Comparison of ENCODE assay signal across 21 mouse cellular contexts in the genomic region with DNA sequence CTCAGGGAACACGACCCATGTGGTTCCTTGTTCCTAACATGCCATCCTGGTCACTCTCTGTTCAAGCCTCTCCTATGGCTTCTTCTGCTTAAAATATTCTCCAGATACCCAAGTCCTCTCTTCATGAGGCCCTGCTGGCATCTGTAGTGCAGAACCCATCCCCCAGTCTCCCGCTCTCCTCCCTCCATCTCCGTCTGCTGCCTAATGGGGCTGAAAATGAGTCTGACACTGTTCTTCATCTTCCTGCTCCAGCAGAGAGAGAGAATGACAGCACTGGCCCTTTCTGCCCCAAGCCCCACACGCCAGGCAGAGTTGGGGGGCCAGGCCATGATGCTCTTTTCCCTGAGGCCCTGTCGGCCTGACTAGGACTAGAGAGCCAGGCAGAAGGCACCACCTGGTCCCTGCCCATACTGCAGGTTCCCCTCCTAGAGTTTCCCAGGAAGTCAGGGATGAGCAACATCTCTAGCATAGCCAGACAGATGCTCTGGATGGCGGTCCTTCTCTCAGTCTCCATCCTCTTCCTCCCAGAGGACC. TPM values are rescaled to one million over a fixed set of nuclear protein-coding genes. Genes with fewer than 3 reads are reported as not detected.
DNase-seq lines count a peak whose midpoint lies in the region; ATAC-seq and TF ChIP-seq lines count a peak whose summit lies in the region.
"Had no signal": no experiment of that assay in that cellular context is flagged by ENCODE, and none has a peak within 500 bp of the region (broad histone marks: within the 10 kb centered on the region; RNA-seq: fewer than 3 reads in every experiment).

No protein-coding gene starts in this region.

- H3K27me3 ChIP-seq in midbrain, postnatal 0 days (ENCODE audit: insufficient read depth, low read length) = no peaks in the 10 kb centered on the region
- H3K27me3 ChIP-seq in midbrain, embryonic 10.5 days (ENCODE audit: low read depth, poor library complexity, severe bottlenecking) = peaks cover 95% of the 10 kb centered on the region
- H3K27me3 ChIP-seq in hindbrain, embryonic 10.5 days (ENCODE audit: insufficient read depth, poor library complexity, severe bottlenecking) = peaks cover 7% of the 10 kb centered on the region; the same call in 1 of the 2 replicates
- no peaks in the 10 kb centered on the region for H3K27me3 ChIP-seq in hindbrain, embryonic 16.5 days (replicated peaks; ENCODE audit: control insufficient read depth, insufficient read depth, low read length)
- H3K27me3 ChIP-seq: embryonic facial prominence, embryonic 13.5 days; limb, embryonic 13.5 days; stomach, embryonic 15.5 days had no signal

- H3K4me1 ChIP-seq in midbrain, postnatal 0 days (ENCODE audit: insufficient read depth, low read length) = peaks cover 6% of the 10 kb centered on the region; the same call in 1 of the 2 replicates
- H3K4me1 ChIP-seq in midbrain, embryonic 10.5 days = 0 out of 2 replicates have a peak, but pooled peaks cover 10% of the 10 kb centered on the region
- peaks cover 28% of the 10 kb centered on the region for H3K4me1 ChIP-seq in hindbrain, embryonic 10.5 days (replicated peaks)
- peaks cover 18% of the 10 kb centered on the region for H3K4me1 ChIP-seq in hindbrain, embryonic 16.5 days (ENCODE audit: control insufficient read depth, insufficient read depth, low read depth, low read length)
- H3K4me1 ChIP-seq: stomach, embryonic 15.5 days had no signal

- peak; percentile 35 for DNase-seq in midbrain, postnatal 0 days (ENCODE audit: low spot score)
- no peak for DNase-seq in midbrain, embryonic 10.5 days (ENCODE audit: low spot score)
- no peak for DNase-seq in hindbrain, embryonic 10.5 days (ENCODE audit: low spot score)
- peak; percentile 38 for DNase-seq in retina, embryonic 14.5 days (ENCODE audit: low spot score)
- no peak for DNase-seq in left cerebral cortex, postnatal 14 days (ENCODE audit: low spot score in 2 of 2)
- DNase-seq in liver = no peak
- no peak for DNase-seq in embryo, embryonic 9.5 days (ENCODE audit: extremely low spot score)
- DNase-seq: adrenal gland, adult 2 months; gastrocnemius, postnatal 25 days; kidney, adult 2 months; kidney, postnatal 14 days; midbrain, embryonic 14.5 days; right cerebral cortex, postnatal 14 days; spleen, adult 18-20 months; thymus, adult 18-20 months had no signal

- H3K4me2 ChIP-seq in midbrain, postnatal 0 days (ENCODE audit: low read depth, low read length, poor library complexity, severe bottlenecking) = no peak overlapping the region
- no peak overlapping the region for H3K4me2 ChIP-seq in hindbrain, embryonic 16.5 days (ENCODE audit: low read length)
- H3K4me2 ChIP-seq: embryonic facial prominence, embryonic 13.5 days; limb, embryonic 13.5 days; stomach, embryonic 15.5 days had no signal

- 70% methylated on average over 6 of the region's 6 CpGs for WGBS in midbrain, postnatal 0 days
- 70% methylated on average over 6 of the region's 6 CpGs for WGBS in midbrain, embryonic 10.5 days
- WGBS in hindbrain, embryonic 10.5 days = 67% methylated on average over 6 of the region's 6 CpGs
- 43% methylated on average over 6 of the region's 6 CpGs for WGBS in hindbrain, embryonic 16.5 days

- H3K9ac ChIP-seq in midbrain, postnatal 0 days (replicated peaks; ENCODE audit: low read length, poor library complexity, severe bottlenecking) = no peak overlapping the region
- H3K9ac ChIP-seq in hindbrain, embryonic 16.5 days (ENCODE audit: low read depth, low read length) = no peak overlapping the region; the same call in 1 of the 2 replicates
- H3K9ac ChIP-seq: embryonic facial prominence, embryonic 13.5 days; limb, embryonic 13.5 days; liver, embryonic 14.5 days; stomach, embryonic 15.5 days had no signal

- H3K9me3 ChIP-seq in midbrain, postnatal 0 days (ENCODE audit: low read length) = no peaks in the 10 kb centered on the region
- no peaks in the 10 kb centered on the region for H3K9me3 ChIP-seq in midbrain, embryonic 10.5 days (replicated peaks)
- H3K9me3 ChIP-seq in hindbrain, embryonic 10.5 days = no peaks in the 10 kb centered on the region
- H3K9me3 ChIP-seq in hindbrain, embryonic 16.5 days (ENCODE audit: control insufficient read depth, low read length) = no peaks in the 10 kb centered on the region
- H3K9me3 ChIP-seq: embryonic facial prominence, embryonic 13.5 days; limb, embryonic 13.5 days; stomach, embryonic 15.5 days had no signal

- H3K36me3 ChIP-seq in midbrain, postnatal 0 days (ENCODE audit: insufficient read depth, low read length) = peaks cover 55% of the 10 kb centered on the region
- H3K36me3 ChIP-seq in midbrain, embryonic 10.5 days = peaks cover 61% of the 10 kb centered on the region
- peaks cover 59% of the 10 kb centered on the region for H3K36me3 ChIP-seq in hindbrain, embryonic 10.5 days
- H3K36me3 ChIP-seq in hindbrain, embryonic 16.5 days (ENCODE audit: control insufficient read depth, insufficient read depth, low read length) = peaks cover 41% of the 10 kb centered on the region

- no peak overlapping the region for H3K4me3 ChIP-seq in midbrain, postnatal 0 days (ENCODE audit: low read depth, low read length)
- no peak overlapping the region for H3K4me3 ChIP-seq in midbrain, embryonic 10.5 days
- no peak overlapping the region for H3K4me3 ChIP-seq in hindbrain, embryonic 10.5 days
- no peak overlapping the region for H3K4me3 ChIP-seq in hindbrain, embryonic 16.5 days (ENCODE audit: low read length)
- H3K4me3 ChIP-seq: embryonic facial prominence, embryonic 13.5 days; limb, embryonic 13.5 days; myocyte; stomach, embryonic 15.5 days had no signal

- H3K27ac ChIP-seq in midbrain, postnatal 0 days (ENCODE audit: low read depth, low read length) = no peak overlapping the region
- H3K27ac ChIP-seq in midbrain, embryonic 10.5 days (replicated peaks) = no peak overlapping the region
- 0 out of 2 replicates have a peak overlapping the region, but pooled peaks have one; percentile 19 for H3K27ac ChIP-seq in hindbrain, embryonic 10.5 days
- H3K27ac ChIP-seq in hindbrain, embryonic 16.5 days (ENCODE audit: low read depth, low read length) = peak overlapping the region; percentile 54; the same call in 1 of the 2 replicates
- H3K27ac ChIP-seq: embryonic facial prominence, embryonic 13.5 days; limb, embryonic 13.5 days; liver, embryonic 14.5 days; stomach, embryonic 15.5 days had no signal

- no peak for ATAC-seq in midbrain, postnatal 0 days (ENCODE audit: low FRiP score)
- ATAC-seq in hindbrain, embryonic 16.5 days = 0 out of 2 replicates have a peak, but pooled peaks have one; percentile 19

- TF ChIP-seq CTCF in midbrain, postnatal 0 days (IDR thresholded peaks at IDR 0.05) = no peak

- intact Hi-C loops in left cerebral cortex, postnatal 14 days (cut with DNase I) = no loop called here

RNA-seq across cellular contexts. Expression of a gene that starts 14.2 kb away (rescaled TPM):
- 34.4 and 34.7 TPM in 2 replicates for total RNA-seq in midbrain, postnatal 0 days (2014; rRNA removed)
- 27.1 and 27.2 TPM in 2 replicates for polyA plus RNA-seq in midbrain, postnatal 0 days (2015; fragmentation: Nextera tagmentation; extraction: Ambion mirVana)
- polyA plus RNA-seq in midbrain, embryonic 10.5 days (2016; fragmentation: Nextera tagmentation; extraction: Ambion mirVana) = 26.0 and 31.1 TPM in 2 replicates
- polyA plus RNA-seq in hindbrain, embryonic 10.5 days (2016; fragmentation: Nextera tagmentation; extraction: Ambion mirVana) = 32.1 and 38.5 TPM in 2 replicates
- polyA plus RNA-seq in hindbrain, embryonic 16.5 days (2015; fragmentation: Nextera tagmentation; extraction: Ambion mirVana) = 34.6 and 40.9 TPM in 2 replicates
- total RNA-seq in left cerebral cortex, postnatal 14 days (2021) = 10 to 100 TPM; 56.9 to 58.4 TPM

RNA-seq across cellular contexts. Expression of a gene that starts 35.7 kb away (rescaled TPM):
- 187 and 348 TPM in 2 replicates for total RNA-seq in midbrain, postnatal 0 days (2014; rRNA removed)
- 54.4 and 76.5 TPM in 2 replicates for polyA plus RNA-seq in midbrain, postnatal 0 days (2015; fragmentation: Nextera tagmentation; extraction: Ambion mirVana)
- 62.3 and 73.7 TPM in 2 replicates for polyA plus RNA-seq in midbrain, embryonic 10.5 days (2016; fragmentation: Nextera tagmentation; extraction: Ambion mirVana)
- 63.3 and 73.4 TPM in 2 replicates for polyA plus RNA-seq in hindbrain, embryonic 10.5 days (2016; fragmentation: Nextera tagmentation; extraction: Ambion mirVana)
- polyA plus RNA-seq in hindbrain, embryonic 16.5 days (2015; fragmentation: Nextera tagmentation; extraction: Ambion mirVana) = 41.0 and 50.2 TPM in 2 replicates
- 10 to 100 TPM; 13.4 to 14.4 TPM for total RNA-seq in left cerebral cortex, postnatal 14 days (2021)

Comparison
In these comparisons a context has a peak if more than half of its experiments do, and no peak if none do; other contexts are left out.
1. DNase-seq: peak in midbrain, postnatal 0 days (single experiment) and retina, embryonic 14.5 days (single experiment); none in midbrain, embryonic 10.5 days (single experiment), hindbrain, embryonic 10.5 days (single experiment), left cerebral cortex, postnatal 14 days (0 of 2), liver (single experiment) and embryo, embryonic 9.5 days (single experiment).
2. H3K27ac ChIP-seq: peak in hindbrain, embryonic 10.5 days (single experiment) and hindbrain, embryonic 16.5 days (single experiment); none in midbrain, postnatal 0 days (single experiment) and midbrain, embryonic 10.5 days (single experiment).